In genomic region chr1:39196676-39197375, GRCm38 (mm10) we compare ENCODE assay signal across 8 mouse cellular contexts. TPM values are rescaled to one million over a fixed set of nuclear protein-coding genes. Genes with fewer than 3 reads are reported as not detected.
DNase-seq lines count a peak whose midpoint lies in the region; ATAC-seq lines count a peak whose summit lies in the region.

No protein-coding gene starts in this region.

- H3K9me3 ChIP-seq in forebrain, embryonic 12.5 days = no peaks in the 10 kb centered on the region
- H3K9me3 ChIP-seq in forebrain, embryonic 16.5 days (ENCODE audit: control insufficient read depth, low read length) = 0 out of 2 replicates have a peak, but pooled peaks cover 2% of the 10 kb centered on the region
- H3K9me3 ChIP-seq in lung, embryonic 15.5 days = no peaks in the 10 kb centered on the region
- no peaks in the 10 kb centered on the region for H3K9me3 ChIP-seq in limb, embryonic 10.5 days (replicated peaks)

- H3K4me2 ChIP-seq in forebrain, embryonic 12.5 days = no peak overlapping the region
- H3K4me2 ChIP-seq in forebrain, embryonic 16.5 days (ENCODE audit: low read length) = no peak overlapping the region
- H3K4me2 ChIP-seq in lung, embryonic 15.5 days = no peak overlapping the region

- ATAC-seq in forebrain, embryonic 12.5 days (ENCODE audit: low FRiP score) = peak; percentile 39; the same call in 1 of the 2 replicates
- ATAC-seq in forebrain, embryonic 16.5 days = no peak
- ATAC-seq in lung, embryonic 15.5 days (ENCODE audit: borderline replicate concordance, extremely low read depth, low FRiP score, low TSS enrichment) = peak; percentile 9; the same call in 1 of the 2 replicates

- peak; percentile 55 to 73 for DNase-seq in urinary bladder, adult 18-20 months (ENCODE audit: low spot score in 2 of 2)
- DNase-seq in urinary bladder, postnatal 10 days (ENCODE audit: low spot score) = no peak
- DNase-seq in limb, embryonic 10.5 days (ENCODE audit: low spot score) = no peak
- DNase-seq in cerebellum, adult 9-10 months = no peak
- no peak for DNase-seq in B cell, adult 2 months

- H3K27me3 ChIP-seq in forebrain, embryonic 12.5 days = peaks cover 50% of the 10 kb centered on the region
- H3K27me3 ChIP-seq in forebrain, embryonic 16.5 days (replicated peaks; ENCODE audit: control insufficient read depth, insufficient read depth, low read length) = peaks cover 22% of the 10 kb centered on the region
- H3K27me3 ChIP-seq in lung, embryonic 15.5 days = peaks cover 34% of the 10 kb centered on the region
- peaks cover 61% of the 10 kb centered on the region for H3K27me3 ChIP-seq in limb, embryonic 10.5 days (ENCODE audit: low read depth, poor library complexity, severe bottlenecking)

- peaks cover 29% of the 10 kb centered on the region for H3K4me1 ChIP-seq in forebrain, embryonic 12.5 days
- H3K4me1 ChIP-seq in forebrain, embryonic 16.5 days (replicated peaks; ENCODE audit: control insufficient read depth, insufficient read depth, low read length) = peaks cover 21% of the 10 kb centered on the region
- H3K4me1 ChIP-seq in lung, embryonic 15.5 days = peaks cover 21% of the 10 kb centered on the region
- peaks cover 29% of the 10 kb centered on the region for H3K4me1 ChIP-seq in limb, embryonic 10.5 days

- no peaks in the 10 kb centered on the region for H3K36me3 ChIP-seq in forebrain, embryonic 12.5 days (replicated peaks)
- no peaks in the 10 kb centered on the region for H3K36me3 ChIP-seq in forebrain, embryonic 16.5 days (ENCODE audit: control insufficient read depth, insufficient read depth)
- H3K36me3 ChIP-seq in lung, embryonic 15.5 days = no peaks in the 10 kb centered on the region
- H3K36me3 ChIP-seq in limb, embryonic 10.5 days = no peaks in the 10 kb centered on the region

- H3K27ac ChIP-seq in forebrain, embryonic 12.5 days = no peak overlapping the region
- no peak overlapping the region for H3K27ac ChIP-seq in forebrain, embryonic 16.5 days (ENCODE audit: low read length)
- H3K27ac ChIP-seq in lung, embryonic 15.5 days = no peak overlapping the region
- no peak overlapping the region for H3K27ac ChIP-seq in limb, embryonic 10.5 days

- H3K9ac ChIP-seq in forebrain, embryonic 12.5 days = no peak overlapping the region
- no peak overlapping the region for H3K9ac ChIP-seq in forebrain, embryonic 16.5 days (replicated peaks; ENCODE audit: low read depth, low read length)
- no peak overlapping the region for H3K9ac ChIP-seq in lung, embryonic 15.5 days

- WGBS in forebrain, embryonic 12.5 days = 55% methylated on average over 12 of the region's 12 CpGs
- WGBS in forebrain, embryonic 16.5 days = 51% methylated on average over 12 of the region's 12 CpGs
- 40% methylated on average over 12 of the region's 12 CpGs for WGBS in lung, embryonic 15.5 days
- WGBS in limb, embryonic 10.5 days = 70% methylated on average over 12 of the region's 12 CpGs

- H3K4me3 ChIP-seq in forebrain, embryonic 12.5 days (replicated peaks) = no peak overlapping the region
- no peak overlapping the region for H3K4me3 ChIP-seq in forebrain, embryonic 16.5 days (replicated peaks; ENCODE audit: low read length)
- no peak overlapping the region for H3K4me3 ChIP-seq in lung, embryonic 15.5 days
- no peak overlapping the region for H3K4me3 ChIP-seq in limb, embryonic 10.5 days

RNA-seq across cellular contexts. Expression of gene Npas2, which starts 3.3 kb away (rescaled TPM):
- 0.09 and 0.22 TPM in 2 replicates for polyA plus RNA-seq in forebrain, embryonic 12.5 days (2016; fragmentation: Nextera tagmentation; extraction: Ambion mirVana)
- 1.3 and 1.6 TPM in 2 replicates for polyA plus RNA-seq in forebrain, embryonic 16.5 days (2015; fragmentation: Nextera tagmentation; extraction: Ambion mirVana)
- polyA plus RNA-seq in lung, embryonic 15.5 days (2015; fragmentation: Nextera tagmentation; extraction: Ambion mirVana) = 1.1 and 1.5 TPM in 2 replicates
- 0.15 TPM in 1 of 2 replicates, not detected in the other for polyA plus RNA-seq in limb, embryonic 10.5 days (2016; fragmentation: Nextera tagmentation; extraction: Ambion mirVana)

Comparison
In these comparisons a context has a peak if more than half of its experiments do, and no peak if none do; other contexts are left out.
1. DNase-seq: peak in urinary bladder, adult 18-20 months (2 of 2); none in urinary bladder, postnatal 10 days (single experiment), limb, embryonic 10.5 days (single experiment), cerebellum, adult 9-10 months (single experiment) and B cell, adult 2 months (0 of 2).